Mouse (Mus musculus) limb, embryonic 12.5 days (tissue): ENCODE measurements around the gene Otud7b. TPM values are rescaled to one million over a fixed set of nuclear protein-coding genes. Genes with fewer than 3 reads are reported as not detected.
"Not testable (repeated sequence)": the region's sequence is repeated elsewhere in the genome, so short reads cannot be mapped to it uniquely, and the experiment has no call there.

Source experiments
- ATAC-seq: fragments of 200-750 bp; cut with Nextera tagmentation; 2 replicates; pipeline ENCODE4 v1.8.0; 2017; ENCODE audit warnings: low read depth, moderate TSS enrichment; ENCODE audit not compliant: insufficient number of reproducible peaks, insufficient read depth, low FRiP score, low TSS enrichment
- H3K27ac ChIP-seq: fragments of 300-500 bp; sonication (generic); 2 replicates; pipeline ENCODE4 v1.5.1; 2016; ENCODE audit warnings: mild to moderate bottlenecking, moderate library complexity
- H3K27me3 ChIP-seq: fragments of 300-500 bp; sonication (generic); 2 replicates; pipeline ENCODE4 v1.6.1; 2016; ENCODE audit warnings: mild to moderate bottlenecking, moderate library complexity
- H3K36me3 ChIP-seq: fragments of 300-500 bp; sonication (generic); 2 replicates; pipeline ENCODE4 v1.6.1; 2016; ENCODE audit warnings: mild to moderate bottlenecking, moderate library complexity
- H3K4me1 ChIP-seq: fragments of 300-500 bp; sonication (generic); replicated peaks from 2 replicates; pipeline ENCODE4 v1.6.1; 2016
- H3K4me2 ChIP-seq: fragments of 300-500 bp; sonication (generic); 2 replicates; pipeline ENCODE4 v1.6.1; 2016; ENCODE audit warnings: mild to moderate bottlenecking, moderate library complexity
- H3K4me3 ChIP-seq: fragments of 300-500 bp; sonication (generic); replicated peaks from 2 replicates; pipeline ENCODE4 v1.5.1; 2016; ENCODE audit warnings: mild to moderate bottlenecking
- H3K9ac ChIP-seq: fragments of 300-500 bp; sonication (generic); replicated peaks from 2 replicates; pipeline ENCODE4 v1.6.1; 2016; ENCODE audit warnings: mild to moderate bottlenecking, moderate library complexity
- H3K9me3 ChIP-seq: fragments of 300-500 bp; sonication (generic); 2 replicates; pipeline ENCODE4 v1.6.1; 2016; ENCODE audit warnings: mild to moderate bottlenecking, moderate library complexity
- WGBS: fragments of 180-500 bp; shearing (Covaris S2); methylation state at CpG from one replicate; pipeline ENCODE4 v1.1.7; 2016; 5-methylcytosine and 5-hydroxymethylcytosine counted together
- polyA plus RNA-seq: library from polyadenylated mRNA; unstranded; fragments of >200 nt; fragmentation: Nextera tagmentation; extraction: Ambion mirVana; gene quantifications from 2 replicates; pipeline ENCODE4 v1.2.1, GENCODE M21; 2016

Otud7b gene
- polyA plus RNA-seq, 1 experiment from 2014 or later = 23.3 TPM

DNA sequence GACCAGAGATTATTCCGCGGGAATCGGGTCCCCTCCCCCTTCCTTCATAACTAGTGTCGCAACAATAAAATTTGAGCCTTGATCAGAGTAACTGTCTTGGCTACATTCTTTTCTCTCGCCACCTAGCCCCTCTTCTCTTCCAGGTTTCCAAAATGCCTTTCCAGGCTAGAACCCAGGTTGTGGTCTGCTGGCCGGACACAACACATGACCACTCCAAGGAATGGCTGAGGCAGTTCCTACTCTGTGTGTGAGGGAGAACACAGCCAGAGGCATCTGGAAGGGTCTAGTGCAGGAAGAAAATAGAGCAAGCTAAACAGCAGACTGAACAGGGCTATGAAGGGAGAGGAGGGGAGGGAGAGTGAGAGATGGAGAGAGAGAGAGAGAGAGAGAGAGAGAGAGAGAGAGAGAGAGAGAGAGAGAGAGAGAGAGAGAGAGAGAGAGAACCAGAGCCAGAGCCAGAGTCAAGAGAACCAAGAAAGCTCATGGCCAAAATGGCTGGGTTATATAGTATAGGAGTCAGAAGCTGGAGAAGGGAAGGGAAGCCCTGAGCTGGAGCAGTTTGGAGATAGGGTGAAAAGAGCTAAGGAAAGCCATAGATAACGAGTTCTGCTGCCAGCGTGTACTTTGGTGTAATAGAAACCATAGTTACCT is 94.4 kb downstream of the Otud7b start:
- ATAC-seq, H3K27ac ChIP-seq, H3K27me3 ChIP-seq, H3K36me3 ChIP-seq, H3K4me3 ChIP-seq, H3K9me3 ChIP-seq, H3K9ac ChIP-seq: not testable (repeated sequence)
- Histone ChIP-seq H3K4me1 (peaks cover 11% of the 10 kb centered on the region), H3K4me2 (peak overlapping the region; percentile 91; the same call in 1 of the 2 replicates)
- 24% methylated on average over 8 of the region's 8 CpGs for WGBS

DNA sequence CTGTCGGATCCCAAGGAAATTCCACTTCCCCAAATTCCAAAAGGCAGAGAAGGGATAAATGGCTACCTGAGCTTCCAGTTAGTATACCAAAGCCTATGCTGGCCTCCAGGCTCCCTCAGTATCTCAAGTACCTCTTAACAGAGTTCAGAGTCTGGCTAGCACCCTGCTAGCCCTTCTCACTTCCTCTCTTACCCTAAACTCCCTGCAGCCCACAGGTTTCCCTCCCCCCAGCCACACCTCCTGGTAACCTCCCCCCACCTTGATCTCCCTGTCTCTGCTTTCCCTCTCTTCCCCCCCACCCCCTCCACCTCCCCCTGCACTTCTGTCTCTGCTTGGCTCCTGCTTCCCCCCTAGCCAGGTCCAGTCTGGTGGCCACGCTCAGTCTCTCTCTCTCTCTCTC is 95.4 kb downstream of the Otud7b start:
- no peaks in the 10 kb centered on the region for H3K27me3 ChIP-seq
- H3K4me2 ChIP-seq = no peak overlapping the region
- H3K9ac ChIP-seq = no peak overlapping the region
- no peak overlapping the region for H3K4me3 ChIP-seq
- no peak overlapping the region for H3K27ac ChIP-seq
- peaks cover 11% of the 10 kb centered on the region for H3K4me1 ChIP-seq
- no peaks in the 10 kb centered on the region for H3K9me3 ChIP-seq
- whole genome bisulfite sequencing = 38% methylated on average over 2 of the region's 2 CpGs
- H3K36me3 ChIP-seq = peaks cover 4% of the 10 kb centered on the region; the same call in 1 of the 2 replicates
- ATAC-seq = no peak

DNA sequence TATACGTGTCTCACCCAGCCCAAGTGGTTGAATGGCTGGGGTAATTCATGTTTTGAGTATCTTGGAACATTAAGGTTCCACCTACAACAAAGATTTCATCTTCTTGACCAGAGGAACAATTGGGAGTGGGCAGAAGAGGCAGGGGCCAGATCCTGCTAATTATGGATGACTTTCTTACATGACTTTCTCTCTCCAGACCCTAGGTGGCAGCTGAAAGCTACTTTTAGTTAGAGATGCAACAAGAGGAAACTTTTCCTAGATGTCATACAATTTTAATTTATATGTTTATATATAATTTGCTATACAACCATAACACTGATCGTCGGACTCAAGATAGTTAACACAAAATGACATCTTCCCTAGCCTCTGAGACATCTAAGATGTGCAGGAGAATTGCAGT is 103.5 kb downstream of the Otud7b start:
- Histone ChIP-seq H3K9me3 (no peaks in the 10 kb centered on the region), H3K36me3 (no peaks in the 10 kb centered on the region), H3K4me2 (no peak overlapping the region), H3K4me3 (no peak overlapping the region), H3K27ac (no peak overlapping the region), H3K4me1 (no peaks in the 10 kb centered on the region), H3K27me3 (no peaks in the 10 kb centered on the region), H3K9ac (no peak overlapping the region)
- ATAC-seq = no peak
- WGBS = 89% methylated on average over 3 of the region's 3 CpGs

DNA sequence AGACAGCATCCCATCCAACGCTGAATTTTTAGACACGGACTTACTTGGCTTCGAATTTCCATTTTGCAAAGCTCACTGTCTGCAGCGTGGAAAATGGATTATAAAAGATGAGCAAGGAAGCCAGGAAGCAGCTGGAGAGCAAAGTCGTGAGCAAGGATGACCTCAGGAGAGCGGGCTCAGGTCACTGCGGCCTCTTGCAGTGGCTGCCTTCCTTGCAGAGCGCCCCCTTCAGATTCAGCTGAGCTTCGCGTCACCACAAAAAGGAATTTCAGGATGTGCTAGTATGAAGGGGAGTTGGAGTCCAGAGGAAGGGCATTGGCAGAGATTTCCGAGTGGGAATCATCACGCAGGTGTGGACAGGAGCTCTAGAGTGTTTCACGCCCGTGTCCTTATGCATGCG is 104.9 kb downstream of the Otud7b start:
- no peak for ATAC-seq
- Histone ChIP-seq H3K36me3 (no peaks in the 10 kb centered on the region), H3K4me1 (no peaks in the 10 kb centered on the region), H3K4me3 (no peak overlapping the region), H3K4me2 (no peak overlapping the region), H3K9ac (no peak overlapping the region), H3K27me3 (no peaks in the 10 kb centered on the region), H3K27ac (no peak overlapping the region), H3K9me3 (no peaks in the 10 kb centered on the region)
- WGBS = 26% methylated on average over 15 of the region's 15 CpGs

Other genes starting within 250 kb of the Otud7b start
- 74.9 and 75.7 TPM in 2 replicates for gene Prpf3, start 248.6 kb upstream of the Otud7b start, polyA plus RNA-seq
- 344 and 355 TPM in 2 replicates for gene Mrps21, start 233.0 kb upstream of the Otud7b start, polyA plus RNA-seq
- 8.5 and 10.2 TPM in 2 replicates for gene Ciart, start 222.3 kb upstream of the Otud7b start, polyA plus RNA-seq
- gene BC028528, start 212.5 kb upstream of the Otud7b start, polyA plus RNA-seq = 11.1 and 11.6 TPM in 2 replicates
- gene Aph1a, start 210.6 kb upstream of the Otud7b start, polyA plus RNA-seq = 29.0 and 31.5 TPM in 2 replicates
- 74.2 and 78.4 TPM in 2 replicates for gene Car14, start 199.8 kb upstream of the Otud7b start, polyA plus RNA-seq
- 304 and 327 TPM in 2 replicates for gene Anp32e, start 175.3 kb upstream of the Otud7b start, polyA plus RNA-seq
- 79.8 and 91.8 TPM in 2 replicates for gene Plekho1, start 108.5 kb upstream of the Otud7b start, polyA plus RNA-seq
- 36.5 and 38.9 TPM in 2 replicates for gene Vps45, start 46.1 kb upstream of the Otud7b start, polyA plus RNA-seq
- gene Mtmr11, start 57.5 kb downstream of the Otud7b start, polyA plus RNA-seq = 31.3 and 34.0 TPM in 2 replicates
- 178 and 209 TPM in 2 replicates for gene Sf3b4, start 67.8 kb downstream of the Otud7b start, polyA plus RNA-seq
- 5.6 and 5.9 TPM in 2 replicates for gene Sv2a, start 76.6 kb downstream of the Otud7b start, polyA plus RNA-seq
- 54.6 and 56.3 TPM in 2 replicates for gene Bola1, start 115.2 kb downstream of the Otud7b start, polyA plus RNA-seq
- 1.7 and 2.0 TPM in 2 replicates for gene Hist2h2ab, start 115.3 kb downstream of the Otud7b start, polyA plus RNA-seq
- 13.1 and 17.7 TPM in 2 replicates for gene Hist2h2ac, start 116.4 kb downstream of the Otud7b start, polyA plus RNA-seq
- gene Hist2h2be, start 116.6 kb downstream of the Otud7b start, polyA plus RNA-seq = 9.9 and 10.4 TPM in 2 replicates
- 9.0 and 11.9 TPM in 2 replicates for gene Hist2h3c2, start 134.6 kb downstream of the Otud7b start, polyA plus RNA-seq
- gene Hist2h2aa2, start 135.7 kb downstream of the Otud7b start, polyA plus RNA-seq = 50.0 and 66.0 TPM in 2 replicates
- gene Hist2h2aa1, start 141.0 kb downstream of the Otud7b start, polyA plus RNA-seq = 17.4 and 36.2 TPM in 2 replicates
- 0.35 TPM in 1 of 2 replicates, not detected in the other for gene Hist2h3c1, start 142.2 kb downstream of the Otud7b start, polyA plus RNA-seq
- gene Hist2h4, start 158.8 kb downstream of the Otud7b start, polyA plus RNA-seq = 19.4 and 26.5 TPM in 2 replicates
- 95.3 and 139 TPM in 2 replicates for gene Hist2h3b, start 164.1 kb downstream of the Otud7b start, polyA plus RNA-seq
- gene Hist2h2bb, start 165.2 kb downstream of the Otud7b start, polyA plus RNA-seq = 21.4 and 34.9 TPM in 2 replicates
- 0.94 and 1.1 TPM in 2 replicates for gene Fcgr1, start 189.4 kb downstream of the Otud7b start, polyA plus RNA-seq